ENCODE assay signal across 9 mouse cellular contexts in the genomic region with DNA sequence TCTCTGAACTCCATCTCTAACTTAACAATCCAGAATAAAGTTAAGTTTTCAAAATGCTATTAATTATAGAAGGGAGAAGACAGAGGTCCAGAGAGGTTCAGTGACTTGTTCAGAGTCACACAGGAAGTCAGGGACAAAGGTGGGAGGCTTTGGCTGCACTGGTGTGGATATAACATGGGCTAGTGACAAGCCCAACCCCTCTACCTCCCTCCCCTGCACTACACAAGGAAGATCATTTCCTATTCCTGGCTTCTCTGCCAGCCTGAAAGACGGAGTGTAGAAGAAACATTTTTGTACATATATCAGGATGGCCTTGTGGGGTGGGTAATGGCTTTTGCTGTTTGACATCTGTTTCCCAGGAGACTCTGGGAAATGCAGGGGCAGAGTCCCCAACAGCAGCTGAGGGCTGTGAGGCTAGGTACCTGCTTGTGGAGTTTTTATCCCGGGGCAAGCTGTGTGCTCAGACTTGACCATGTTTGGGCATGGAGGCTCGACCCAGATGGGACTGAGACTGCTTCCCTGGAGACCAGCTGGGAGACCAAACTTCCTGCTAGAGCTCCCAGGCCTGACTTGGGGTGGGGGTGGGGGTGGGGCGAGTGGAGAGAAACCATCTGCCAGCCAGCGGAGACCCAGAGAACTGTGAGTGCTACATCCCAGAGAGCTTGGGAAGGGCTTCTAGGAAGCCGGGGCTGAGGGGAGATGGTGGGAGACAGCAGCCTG. TPM values are rescaled to one million over a fixed set of nuclear protein-coding genes. Genes with fewer than 3 reads are reported as not detected.
DNase-seq lines count a peak whose midpoint lies in the region; ATAC-seq and TF ChIP-seq lines count a peak whose summit lies in the region.
"Had no signal": no experiment of that assay in that cellular context is flagged by ENCODE, and none has a peak within 500 bp of the region (broad histone marks: within the 10 kb centered on the region; RNA-seq: fewer than 3 reads in every experiment).

Gene Kcnmb1, plus strand, starts transcription at position 326 of the 720 bp plus-strand sequence.

- H3K9ac ChIP-seq in limb, embryonic 13.5 days = no peak within 1 kb of the TSS

- ATAC-seq in limb, embryonic 13.5 days (ENCODE audit: low FRiP score, low read depth) = peak; percentile 24; the same call in 1 of the 2 replicates
- ATAC-seq: Patski had no signal

- H3K4me2 ChIP-seq in limb, embryonic 13.5 days (replicated peaks) = no peak within 1 kb of the TSS

- TF ChIP-seq POLR2A in brain, embryonic 14.5 days (IDR thresholded peaks at IDR 0.05; ENCODE audit: borderline replicate concordance, extremely low read depth, insufficient read depth, insufficient read length, poor library complexity, severe bottlenecking) = no peak
- no peak for TF ChIP-seq POLR2A in thymus, adult 2 months (IDR thresholded peaks at IDR 0.05; ENCODE audit: control insufficient read depth, extremely low read depth, insufficient read depth, low read length, poor library complexity)

- peak; percentile 11 for DNase-seq in Muller cell, postnatal 12 days (ENCODE audit: inconsistent ontology term)
- peak; percentile 39 for DNase-seq in brain, embryonic 14.5 days (ENCODE audit: low read depth)
- DNase-seq in heart, postnatal 4 days = peak; percentile 14
- no peak for DNase-seq in thymus, adult 2 months
- no peak for DNase-seq in layer of hippocampus, adult 8-10 months (ENCODE audit: low spot score in 2 of 2)
- DNase-seq in urinary bladder, postnatal 14 days (ENCODE audit: low spot score) = no peak
- DNase-seq: cerebellum, adult 8-10 months had no signal

- TF ChIP-seq CTCF in brain, embryonic 14.5 days (IDR thresholded peaks at IDR 0.05; ENCODE audit: borderline replicate concordance, extremely low read depth, insufficient read depth, insufficient read length) = no peak
- TF ChIP-seq CTCF in thymus, adult 2 months (IDR thresholded peaks at IDR 0.05; ENCODE audit: borderline replicate concordance, control insufficient read depth, extremely low read depth, insufficient read depth, low read length, poor library complexity) = no peak

- peaks cover 12% of the 10 kb centered on the region for H3K4me1 ChIP-seq in limb, embryonic 13.5 days
- peaks cover 6% of the 10 kb centered on the region; the same call in 1 of the 2 replicates for H3K4me1 ChIP-seq in thymus, adult 2 months (replicated peaks; ENCODE audit: control insufficient read depth, insufficient read depth, low read length)

- no peaks in the 10 kb centered on the region for H3K36me3 ChIP-seq in limb, embryonic 13.5 days
- no peaks in the 10 kb centered on the region for H3K36me3 ChIP-seq in thymus, adult 2 months (ENCODE audit: control insufficient read depth, insufficient read depth, low read length)

- H3K9me3 ChIP-seq in limb, embryonic 13.5 days = no peaks in the 10 kb centered on the region

- no peak within 1 kb of the TSS for H3K27ac ChIP-seq in limb, embryonic 13.5 days
- no peak within 1 kb of the TSS for H3K27ac ChIP-seq in thymus, adult 2 months (ENCODE audit: control insufficient read depth, insufficient read depth, low read length)

- no peak within 1 kb of the TSS for H3K4me3 ChIP-seq in limb, embryonic 13.5 days
- H3K4me3 ChIP-seq in thymus, adult 2 months (ENCODE audit: control insufficient read depth, insufficient read depth, low read length) = no peak within 1 kb of the TSS

- 17% methylated on average over 6 of the region's 6 CpGs for WGBS in limb, embryonic 13.5 days
- whole genome bisulfite sequencing in thymus, adult 2 months = 75% methylated on average over 6 of the region's 6 CpGs

- no peaks in the 10 kb centered on the region for H3K27me3 ChIP-seq in limb, embryonic 13.5 days
- no peaks in the 10 kb centered on the region for H3K27me3 ChIP-seq in thymus, adult 2 months (ENCODE audit: control insufficient read depth, insufficient read depth, low read length)

RNA-seq across cellular contexts. Expression of gene Kcnmb1, which starts in this region (rescaled TPM):
- 0.09 and 0.23 TPM in 2 replicates for polyA plus RNA-seq in brain, embryonic 14.5 days (2012; rRNA removed)
- total RNA-seq in heart, postnatal 4 days (2021) = 1 to 10 TPM in 1 of 2 experiments, under 1 TPM in 1; 0.86 to 1.0 TPM
- polyA plus RNA-seq in limb, embryonic 13.5 days (2015; fragmentation: Nextera tagmentation; extraction: Ambion mirVana) = 0.10 and 0.14 TPM in 2 replicates
- 0.45 and 0.50 TPM in 2 replicates for polyA plus RNA-seq in thymus, adult 2 months (2012; rRNA removed)
- total RNA-seq in layer of hippocampus, adult 8-10 months (2022) = under 1 TPM; 0.40 to 0.47 (median 0.44) TPM
- polyA plus RNA-seq: Patski had no signal

Comparison
In these comparisons a context has a peak if more than half of its experiments do, and no peak if none do; other contexts are left out.
1. Peak in DNase-seq in brain, embryonic 14.5 days; RNA of the gene not detected or under 1 TPM.
2. Peak in ATAC-seq in limb, embryonic 13.5 days; RNA of the gene not detected or under 1 TPM.
3. DNase-seq: peak in Muller cell, postnatal 12 days (single experiment) and heart, postnatal 4 days (single experiment); none in thymus, adult 2 months (single experiment), layer of hippocampus, adult 8-10 months (0 of 2) and urinary bladder, postnatal 14 days (single experiment).